Mouse (Mus musculus) CH12.LX (cell line): ENCODE measurements around the gene Fam83f. TPM values are rescaled to one million over a fixed set of nuclear protein-coding genes. Genes with fewer than 3 reads are reported as not detected.

Experiments
- DNase-seq: peaks from one replicate; pipeline ENCODE4 v3.0.0-alpha.2; 2013; ENCODE audit errors: extremely low read depth
- H3K27ac ChIP-seq: 2 replicates; pipeline ENCODE4 v1.5.1; 2012; ENCODE audit warnings: low read depth, mild to moderate bottlenecking, control low read depth, moderate library complexity; ENCODE audit not compliant: insufficient read depth
- H3K27me3 ChIP-seq: replicated peaks from 2 replicates; pipeline ENCODE3; 2012; ENCODE audit warnings: inconsistent platforms
- H3K36me3 ChIP-seq, 2 experiments: replicated peaks in 1 of 2; 2 replicates each; pipeline versions ENCODE3 to v1.6.1; 2012; ENCODE audit warnings: inconsistent platforms in 1 of 2, low read length in 1 of 2, mild to moderate bottlenecking in 1 of 2, mixed read lengths in 1 of 2, moderate library complexity in 1 of 2; ENCODE audit not compliant: control insufficient read depth in 1 of 2, insufficient read depth in 1 of 2
- H3K4me1 ChIP-seq, 2 experiments: 2 replicates each; pipeline ENCODE4 v1.6.1; 2012; ENCODE audit warnings: inconsistent platforms in 1 of 2, moderate library complexity in 1 of 2; ENCODE audit not compliant: insufficient read depth in 2 of 2, control insufficient read depth in 1 of 2
- H3K4me2 ChIP-seq: 2 replicates; pipeline ENCODE4 v1.6.1; 2012; ENCODE audit warnings: low read depth, mild to moderate bottlenecking, control low read depth; ENCODE audit not compliant: poor library complexity, insufficient read depth, severe bottlenecking
- H3K4me3 ChIP-seq, 3 experiments: fragments of 150-350 bp in 1 of 3; sonication (generic) in 1 of 3; replicated peaks in 1 of 3; 2 replicates each; pipeline versions ENCODE3 to v1.5.1; 2011 to 2012; ENCODE audit warnings: low read depth in 2 of 3, low read length in 2 of 3, mild to moderate bottlenecking in 2 of 3, moderate library complexity in 2 of 3, control low read depth in 1 of 3, improper control_type of control experiment in 1 of 3, inconsistent platforms in 1 of 3, mixed read lengths in 1 of 3; ENCODE audit not compliant: poor library complexity in 1 of 3
- H3K79me2 ChIP-seq: replicated peaks from 2 replicates; pipeline ENCODE4 v1.6.1; 2012; ENCODE audit warnings: mild to moderate bottlenecking, moderate library complexity; ENCODE audit not compliant: control insufficient read depth, poor library complexity, insufficient read depth, severe bottlenecking; ENCODE audit errors: extremely low read depth
- H3K9ac ChIP-seq: 2 replicates; pipeline ENCODE4 v1.6.1; 2012; ENCODE audit warnings: low read depth, mild to moderate bottlenecking, control low read depth, moderate library complexity; ENCODE audit not compliant: insufficient read depth
- H3K9me3 ChIP-seq: replicated peaks from 2 replicates; pipeline ENCODE3; 2012; ENCODE audit warnings: low read length, inconsistent platforms, mixed read lengths
- BHLHE40 ChIP-seq: IDR thresholded peaks from 2 replicates; pipeline ENCODE4 v1.6.1; 2011; ENCODE audit warnings: mild to moderate bottlenecking, low read depth, low read length, improper control_type of control experiment
- CHD2 ChIP-seq: IDR thresholded peaks from 2 replicates; pipeline ENCODE4 v1.6.1; 2011; ENCODE audit warnings: low read length, improper control_type of control experiment
- IRF4 ChIP-seq: IDR thresholded peaks from 2 replicates; pipeline ENCODE4 v1.6.1; 2014; ENCODE audit warnings: low read depth, mild to moderate bottlenecking, inconsistent platforms, low read length, improper control_type of control experiment
- JUND ChIP-seq: conservative IDR thresholded peaks from 2 replicates; pipeline ENCODE4 v1.6.1; 2011; ENCODE audit warnings: low read depth, low read length, improper control_type of control experiment
- KAT2A ChIP-seq: IDR thresholded peaks from 2 replicates; pipeline ENCODE4 v1.6.1; 2012; ENCODE audit warnings: low read length, improper control_type of control experiment, inconsistent platforms; ENCODE audit not compliant: insufficient replicate concordance
- MAFK ChIP-seq: IDR thresholded peaks from 2 replicates; pipeline ENCODE4 v1.6.1; 2011; ENCODE audit warnings: low read length, improper control_type of control experiment; ENCODE audit not compliant: insufficient replicate concordance
- MEF2A ChIP-seq: IDR thresholded peaks from 2 replicates; pipeline ENCODE4 v1.6.1; 2014; ENCODE audit warnings: low read depth, mild to moderate bottlenecking, inconsistent platforms, low read length, improper control_type of control experiment, borderline replicate concordance
- MYC ChIP-seq: IDR thresholded peaks from 2 replicates; pipeline ENCODE4 v1.6.1; 2011; ENCODE audit warnings: low read depth, mild to moderate bottlenecking, improper control_type of control experiment, low read length
- NRF1 ChIP-seq: IDR thresholded peaks from 2 replicates; pipeline ENCODE4 v1.6.1; 2014; ENCODE audit warnings: low read depth, mild to moderate bottlenecking, inconsistent platforms, low read length, improper control_type of control experiment, moderate library complexity
- PAX5 ChIP-seq: IDR thresholded peaks from 2 replicates; pipeline ENCODE4 v1.6.1; 2012; ENCODE audit warnings: low read length, inconsistent platforms, mixed read lengths
- POLR2A ChIP-seq: IDR thresholded peaks from 2 replicates; pipeline ENCODE4 v1.6.1; 2011; ENCODE audit warnings: low read depth, mild to moderate bottlenecking, improper control_type of control experiment, low read length
- RAD21 ChIP-seq: IDR thresholded peaks from 2 replicates; pipeline ENCODE4 v1.6.1; 2011; ENCODE audit warnings: low read depth, mild to moderate bottlenecking, low read length, improper control_type of control experiment, moderate library complexity
- SIN3A ChIP-seq: IDR thresholded peaks from 2 replicates; pipeline ENCODE4 v1.6.1; 2012; ENCODE audit warnings: low read length, improper control_type of control experiment, inconsistent platforms
- SMC3 ChIP-seq: IDR thresholded peaks from 2 replicates; pipeline ENCODE4 v1.6.1; 2011; ENCODE audit warnings: low read depth, low read length, improper control_type of control experiment
- TBP ChIP-seq: conservative IDR thresholded peaks from 2 replicates; pipeline ENCODE4 v1.6.1; 2011; ENCODE audit warnings: low read depth, low read length, improper control_type of control experiment
- ZC3H11A ChIP-seq: IDR thresholded peaks from 2 replicates; pipeline ENCODE4 v1.6.1; 2012; ENCODE audit warnings: low read depth, mild to moderate bottlenecking, inconsistent platforms, low read length, improper control_type of control experiment
- ZKSCAN1 ChIP-seq: IDR thresholded peaks from 2 replicates; pipeline ENCODE4 v1.6.1; 2012; ENCODE audit warnings: low read depth, inconsistent platforms, low read length, improper control_type of control experiment, borderline replicate concordance
- ZMIZ1 ChIP-seq: IDR thresholded peaks from 2 replicates; pipeline ENCODE4 v1.6.1; 2012; ENCODE audit warnings: low read depth, mild to moderate bottlenecking, inconsistent platforms, low read length, improper control_type of control experiment
- ZNF384 ChIP-seq: IDR thresholded peaks from 2 replicates; pipeline ENCODE4 v1.6.1; 2012; ENCODE audit warnings: low read depth, low read length, improper control_type of control experiment, inconsistent platforms
- dilution Hi-C: fragments of 300-500 bp; cut with MboI; formaldehyde crosslinking; loops from 2 replicates; pipeline ENCODE4 v1.14.3; 2020; ENCODE audit warnings: low sequenced_read_pairs; ENCODE audit not compliant: extremely low pct_unique_long_range_greater_than_20kb, extremely low pct_ligation_motif_present
- in situ Hi-C: fragments of 300-500 bp; cut with MboI; formaldehyde crosslinking; loops from 3 replicates; pipeline ENCODE4 v1.14.3; 2019; ENCODE audit warnings: low sequenced_read_pairs, low pct_ligation_motif_present, low pct_unique_long_range_greater_than_20kb, mixed read lengths
- polyA plus RNA-seq: library from polyadenylated mRNA; unstranded; fragments of >175 nt; gene quantifications from 2 replicates; pipeline ENCODE4 v1.2.1, GENCODE M21; 2012; ENCODE audit warnings: low read depth; ENCODE audit not compliant: insufficient read length
- total RNA-seq, 2 experiments: library from RNA; depleted of rRNA; stranded (reverse); fragments of 300-350 nt in 1 of 2; fragments of >200 nt in 1 of 2; gene quantifications; 2 replicates each; pipeline ENCODE4 v1.2.3; 2012 to 2014

The Fam83f gene
- total and polyA plus RNA-seq, 3 experiments, result 0.08 to 0.27 (median 0.20) TPM

GRCm38 (mm10) chr15:80684786-80685602, 13.3 kb downstream of the Fam83f start:
- Histone ChIP-seq H3K27me3 (no peaks in the 10 kb centered on the region), H3K36me3 (no peaks in the 10 kb centered on the region), H3K79me2 (no peaks in the 10 kb centered on the region), H3K9ac (no peak overlapping the region), H3K4me2 (no peak overlapping the region), H3K4me3 (no peak overlapping the region), H3K27ac (no peak overlapping the region), H3K9me3 (no peaks in the 10 kb centered on the region), H3K4me1 (peaks cover 16 to 52% of the 10 kb centered on the region in 2 experiments)
- no peak for DNase-seq
- in situ Hi-C loops (loop anchor here (5.0 kb wide), 1 partner anchor 48 kb away; no protein-coding TSS in a partner anchor), dilution Hi-C loops (no loop called here)
- TF ChIP-seq ZKSCAN1, result no peak
- TF ChIP-seq MEF2A, result no peak
- no peak for TF ChIP-seq ZC3H11A
- TF ChIP-seq CHD2, result no peak
- TF ChIP-seq ZMIZ1, result no peak
- TF ChIP-seq RAD21, result no peak
- TF ChIP-seq SMC3, result no peak
- TF ChIP-seq SIN3A, result no peak
- no peak for TF ChIP-seq KAT2A
- TF ChIP-seq BHLHE40, result no peak

- Histone ChIP-seq H3K4me1 (peaks cover 14 to 47% of the 10 kb centered on the region in 2 experiments), H3K27me3 (no peaks in the 10 kb centered on the region)
- dilution Hi-C loops, result no loop called here
- TF ChIP-seq BHLHE40 (no peak), MEF2A (no peak), RAD21 (no peak), TBP (no peak), IRF4 (no peak), PAX5 (no peak), SIN3A (no peak), SMC3 (no peak), ZC3H11A (no peak), KAT2A (no peak), ZNF384 (no peak), MYC (no peak), POLR2A (no peak), JUND (no peak), MAFK (no peak), NRF1 (no peak)
- TF ChIP-seq, all 38 proteins: peak for 0
- H3K79me2 ChIP-seq, result no peaks in the 10 kb centered on the region
- H3K4me3 ChIP-seq, result no peak overlapping the region
- no peak overlapping the region for H3K9ac ChIP-seq
- H3K27ac ChIP-seq, result no peak overlapping the region
- H3K4me2 ChIP-seq, result no peak overlapping the region
- H3K9me3 ChIP-seq, result no peaks in the 10 kb centered on the region
- no peak for DNase-seq
- in situ Hi-C loops, result no loop called here
- no peaks in the 10 kb centered on the region for H3K36me3 ChIP-seq
Observed at GRCm38 (mm10) chr15:80685603-80685895, 13.9 kb downstream of the Fam83f start.
